Mouse (Mus musculus): Measurements from ENCODE around the gene Fam69b.

GRCm38 (mm10) chr2:26662509-26662882 is 34.2 kb downstream of the Fam69b start:
- TF ChIP-seq CHD2 (IDR thresholded peaks at IDR 0.05; ENCODE audit: low read depth, low read length) (no peak), ZNF384 (IDR thresholded peaks at IDR 0.05; ENCODE audit: low read depth, low read length) (no peak), HCFC1 (IDR thresholded peaks at IDR 0.05; ENCODE audit: borderline replicate concordance, insufficient read depth, low read length) (no peak)
